ENCODE assay signal across 8 mouse cellular contexts in genomic region chr17:56021161-56021910, GRCm38 (mm10). TPM values are rescaled to one million over a fixed set of nuclear protein-coding genes. Genes with fewer than 3 reads are reported as not detected.
DNase-seq lines count a peak whose midpoint lies in the region; ATAC-seq and TF ChIP-seq lines count a peak whose summit lies in the region.

No protein-coding gene starts in this region.

- DNase-seq in frontal cortex, adult 2 months (ENCODE audit: extremely low spot score in 1 of 2, low spot score in 1 of 2), result peak; percentile 70 to 82
- no peak for DNase-seq in frontal cortex, postnatal 10 days (ENCODE audit: low spot score in 2 of 2)
- DNase-seq in midbrain, postnatal 0 days (ENCODE audit: low spot score), result no peak
- DNase-seq in gastrocnemius, adult 8-10 months (ENCODE audit: low spot score in 2 of 2), result no peak
- DNase-seq in urinary bladder, postnatal 10 days (ENCODE audit: low spot score), result no peak

- ATAC-seq in CD4-positive, CD25-positive, alpha-beta regulatory T cell, adult 4 months, result peak; percentile 84
- no peak for ATAC-seq in hindbrain, embryonic 15.5 days (ENCODE audit: low FRiP score, low read depth)
- ATAC-seq in midbrain, postnatal 0 days (ENCODE audit: low FRiP score), result no peak
- ATAC-seq in kidney, embryonic 16.5 days (ENCODE audit: low FRiP score, low TSS enrichment), result no peak

- H3K9ac ChIP-seq in hindbrain, embryonic 15.5 days, result no peak overlapping the region
- no peak overlapping the region for H3K9ac ChIP-seq in midbrain, postnatal 0 days (replicated peaks; ENCODE audit: low read length, poor library complexity, severe bottlenecking)
- no peak overlapping the region for H3K9ac ChIP-seq in kidney, embryonic 16.5 days (replicated peaks; ENCODE audit: low read length)

- peaks cover 26% of the 10 kb centered on the region for H3K36me3 ChIP-seq in hindbrain, embryonic 15.5 days
- peaks cover 37% of the 10 kb centered on the region for H3K36me3 ChIP-seq in midbrain, postnatal 0 days (ENCODE audit: insufficient read depth, low read length)
- H3K36me3 ChIP-seq in kidney, embryonic 16.5 days (ENCODE audit: insufficient read depth, low read length), result peaks cover 41% of the 10 kb centered on the region

- TF ChIP-seq CTCF in midbrain, postnatal 0 days (IDR thresholded peaks at IDR 0.05), result no peak; the same call in 1 of the 2 replicates

- no peaks in the 10 kb centered on the region for H3K9me3 ChIP-seq in hindbrain, embryonic 15.5 days
- H3K9me3 ChIP-seq in midbrain, postnatal 0 days (ENCODE audit: low read length), result no peaks in the 10 kb centered on the region
- no peaks in the 10 kb centered on the region for H3K9me3 ChIP-seq in kidney, embryonic 16.5 days (ENCODE audit: low read length)

- H3K4me2 ChIP-seq in hindbrain, embryonic 15.5 days, result no peak overlapping the region
- H3K4me2 ChIP-seq in midbrain, postnatal 0 days (ENCODE audit: low read depth, low read length, poor library complexity, severe bottlenecking), result no peak overlapping the region
- no peak overlapping the region for H3K4me2 ChIP-seq in kidney, embryonic 16.5 days (replicated peaks; ENCODE audit: low read depth, low read length)

- H3K27me3 ChIP-seq in hindbrain, embryonic 15.5 days, result no peaks in the 10 kb centered on the region
- H3K27me3 ChIP-seq in midbrain, postnatal 0 days (ENCODE audit: insufficient read depth, low read length), result no peaks in the 10 kb centered on the region
- H3K27me3 ChIP-seq in kidney, embryonic 16.5 days (ENCODE audit: insufficient read depth, low read length), result no peaks in the 10 kb centered on the region

- peaks cover 29% of the 10 kb centered on the region for H3K4me1 ChIP-seq in hindbrain, embryonic 15.5 days (replicated peaks)
- 0 out of 2 replicates have a peak, but pooled peaks cover 3% of the 10 kb centered on the region for H3K4me1 ChIP-seq in midbrain, postnatal 0 days (ENCODE audit: insufficient read depth, low read length)
- peaks cover 25% of the 10 kb centered on the region; the same call in 1 of the 2 replicates for H3K4me1 ChIP-seq in kidney, embryonic 16.5 days (ENCODE audit: insufficient read depth, low read length)

- WGBS in hindbrain, embryonic 15.5 days, result 79% methylated on average over 4 of the region's 4 CpGs
- 91% methylated on average over 4 of the region's 4 CpGs for WGBS in midbrain, postnatal 0 days
- 79% methylated on average over 4 of the region's 4 CpGs for WGBS in kidney, embryonic 16.5 days

- no peak overlapping the region for H3K4me3 ChIP-seq in hindbrain, embryonic 15.5 days
- no peak overlapping the region for H3K4me3 ChIP-seq in midbrain, postnatal 0 days (ENCODE audit: low read depth, low read length)
- H3K4me3 ChIP-seq in kidney, embryonic 16.5 days (ENCODE audit: low read length), result no peak overlapping the region

- H3K27ac ChIP-seq in hindbrain, embryonic 15.5 days (replicated peaks), result peak overlapping the region; percentile 54
- peak overlapping the region; percentile 27 for H3K27ac ChIP-seq in midbrain, postnatal 0 days (ENCODE audit: low read depth, low read length)
- H3K27ac ChIP-seq in kidney, embryonic 16.5 days (ENCODE audit: low read length), result no peak overlapping the region

RNA-seq across cellular contexts. Expression of gene Sh3gl1, which starts 15.1 kb away (rescaled TPM):
- polyA plus RNA-seq in frontal cortex, adult 2 months (2012; rRNA removed), result 46.0 and 50.7 TPM in 2 replicates
- 100 to 1,000 TPM in 1 of 2 experiments, 10 to 100 TPM in 1; 93.7 to 110 TPM for polyA plus RNA-seq in CD4-positive, CD25-positive, alpha-beta regulatory T cell, adult 4 months (2017; shearing (Covaris generic))
- 108 and 111 TPM in 2 replicates for polyA plus RNA-seq in hindbrain, embryonic 15.5 days (2015; fragmentation: Nextera tagmentation; extraction: Ambion mirVana)
- 64.1 and 71.4 TPM in 2 replicates for total RNA-seq in midbrain, postnatal 0 days (2014; rRNA removed)
- polyA plus RNA-seq in midbrain, postnatal 0 days (2015; fragmentation: Nextera tagmentation; extraction: Ambion mirVana), result 83.2 and 84.8 TPM in 2 replicates
- 1 to 10 TPM; 5.5 to 8.9 (median 7.6) TPM for total RNA-seq in gastrocnemius, adult 8-10 months (2022)
- polyA plus RNA-seq in kidney, embryonic 16.5 days (2015; fragmentation: Nextera tagmentation; extraction: Ambion mirVana), result 189 and 190 TPM in 2 replicates

RNA-seq across cellular contexts. Expression of gene Mpnd, which starts 15.8 kb away (rescaled TPM):
- 126 and 132 TPM in 2 replicates for polyA plus RNA-seq in frontal cortex, adult 2 months (2012; rRNA removed)
- polyA plus RNA-seq in CD4-positive, CD25-positive, alpha-beta regulatory T cell, adult 4 months (2017; shearing (Covaris generic)), result 10 to 100 TPM in 1 of 2 experiments, 1 to 10 TPM in 1; 9.2 to 13.7 TPM
- 145 and 149 TPM in 2 replicates for polyA plus RNA-seq in hindbrain, embryonic 15.5 days (2015; fragmentation: Nextera tagmentation; extraction: Ambion mirVana)
- total RNA-seq in midbrain, postnatal 0 days (2014; rRNA removed), result 145 and 293 TPM in 2 replicates
- polyA plus RNA-seq in midbrain, postnatal 0 days (2015; fragmentation: Nextera tagmentation; extraction: Ambion mirVana), result 91.6 and 99.2 TPM in 2 replicates
- 10 to 100 TPM; 41.3 to 55.2 (median 42.4) TPM for total RNA-seq in gastrocnemius, adult 8-10 months (2022)
- 109 and 112 TPM in 2 replicates for polyA plus RNA-seq in kidney, embryonic 16.5 days (2015; fragmentation: Nextera tagmentation; extraction: Ambion mirVana)

RNA-seq across cellular contexts. Expression of gene Stap2, which starts 16.0 kb away (rescaled TPM):
- polyA plus RNA-seq in frontal cortex, adult 2 months (2012; rRNA removed), result 4.7 and 5.3 TPM in 2 replicates
- polyA plus RNA-seq in CD4-positive, CD25-positive, alpha-beta regulatory T cell, adult 4 months (2017; shearing (Covaris generic)), result under 1 TPM in 1 of 2 experiments, not detected in 1; 0.70 TPM
- 6.2 and 6.5 TPM in 2 replicates for polyA plus RNA-seq in hindbrain, embryonic 15.5 days (2015; fragmentation: Nextera tagmentation; extraction: Ambion mirVana)
- total RNA-seq in midbrain, postnatal 0 days (2014; rRNA removed), result 1.8 and 2.4 TPM in 2 replicates
- polyA plus RNA-seq in midbrain, postnatal 0 days (2015; fragmentation: Nextera tagmentation; extraction: Ambion mirVana), result 4.3 TPM in 2 replicates
- 1 to 10 TPM; 1.7 to 3.2 (median 2.6) TPM for total RNA-seq in gastrocnemius, adult 8-10 months (2022)
- 21.0 and 21.4 TPM in 2 replicates for polyA plus RNA-seq in kidney, embryonic 16.5 days (2015; fragmentation: Nextera tagmentation; extraction: Ambion mirVana)

RNA-seq across cellular contexts. Expression of gene Chaf1a, which starts 18.9 kb away (rescaled TPM):
- polyA plus RNA-seq in frontal cortex, adult 2 months (2012; rRNA removed), result 2.7 and 2.8 TPM in 2 replicates
- polyA plus RNA-seq in CD4-positive, CD25-positive, alpha-beta regulatory T cell, adult 4 months (2017; shearing (Covaris generic)), result 1 to 10 TPM in 1 of 2 experiments, under 1 TPM in 1; 0.51 to 1.0 TPM
- 7.6 and 7.8 TPM in 2 replicates for polyA plus RNA-seq in hindbrain, embryonic 15.5 days (2015; fragmentation: Nextera tagmentation; extraction: Ambion mirVana)
- 2.7 and 3.1 TPM in 2 replicates for total RNA-seq in midbrain, postnatal 0 days (2014; rRNA removed)
- 2.4 and 2.8 TPM in 2 replicates for polyA plus RNA-seq in midbrain, postnatal 0 days (2015; fragmentation: Nextera tagmentation; extraction: Ambion mirVana)
- total RNA-seq in gastrocnemius, adult 8-10 months (2022), result 1 to 10 TPM in 1 of 4 experiments, under 1 TPM in 3; 0.47 to 1.6 (median 0.75) TPM
- polyA plus RNA-seq in kidney, embryonic 16.5 days (2015; fragmentation: Nextera tagmentation; extraction: Ambion mirVana), result 26.0 and 28.4 TPM in 2 replicates

RNA-seq across cellular contexts. Expression of gene Fsd1, which starts 35.0 kb away (rescaled TPM):
- polyA plus RNA-seq in frontal cortex, adult 2 months (2012; rRNA removed), result 57.8 and 68.7 TPM in 2 replicates
- under 1 TPM in 1 of 2 experiments, not detected in 1; 0.47 TPM for polyA plus RNA-seq in CD4-positive, CD25-positive, alpha-beta regulatory T cell, adult 4 months (2017; shearing (Covaris generic))
- 193 and 215 TPM in 2 replicates for polyA plus RNA-seq in hindbrain, embryonic 15.5 days (2015; fragmentation: Nextera tagmentation; extraction: Ambion mirVana)
- total RNA-seq in midbrain, postnatal 0 days (2014; rRNA removed), result 122 and 129 TPM in 2 replicates
- 188 and 225 TPM in 2 replicates for polyA plus RNA-seq in midbrain, postnatal 0 days (2015; fragmentation: Nextera tagmentation; extraction: Ambion mirVana)
- not detected for total RNA-seq in gastrocnemius, adult 8-10 months (2022)
- 21.6 TPM in 2 replicates for polyA plus RNA-seq in kidney, embryonic 16.5 days (2015; fragmentation: Nextera tagmentation; extraction: Ambion mirVana)

Comparison
In these comparisons a context has a peak if more than half of its experiments do, and no peak if none do; other contexts are left out.
1. DNase-seq: peak in frontal cortex, adult 2 months (2 of 2); none in frontal cortex, postnatal 10 days (0 of 2), midbrain, postnatal 0 days (single experiment), gastrocnemius, adult 8-10 months (0 of 2) and urinary bladder, postnatal 10 days (single experiment).